Mouse (Mus musculus) thymus, postnatal 10 days (tissue): ENCODE data around the gene Hist3h2a.
A peak's percentile ranks its signal among the peaks of the same experiment; 100 is the strongest.

Experiments used
- DNase-seq, 2 experiments: peaks; one replicate each; pipeline ENCODE4 v3.0.0; 2021; ENCODE audit warnings: low spot score in 2 of 2

Hist3h2a gene

DNA sequence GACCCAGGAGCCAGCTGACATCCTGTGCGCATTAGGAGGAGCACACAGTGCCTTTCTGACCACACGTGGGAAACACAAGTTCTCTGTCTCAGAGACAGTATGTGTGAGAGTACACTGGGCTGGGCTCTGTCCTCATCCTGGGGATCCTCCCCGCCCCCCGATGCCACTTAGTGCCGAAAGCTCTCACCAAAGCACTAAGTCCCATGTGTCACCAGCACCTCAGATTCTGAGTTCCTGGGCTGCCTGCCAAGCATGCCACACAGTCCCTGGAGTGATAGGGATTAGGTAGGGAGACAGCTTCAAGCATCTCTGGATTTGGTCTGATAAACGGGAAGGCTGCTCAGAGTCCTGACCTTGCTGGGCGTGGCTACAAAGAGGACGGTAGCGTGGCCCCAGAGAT lies 36.3 kb downstream of the Hist3h2a start:
- no peak for DNase-seq

DNA sequence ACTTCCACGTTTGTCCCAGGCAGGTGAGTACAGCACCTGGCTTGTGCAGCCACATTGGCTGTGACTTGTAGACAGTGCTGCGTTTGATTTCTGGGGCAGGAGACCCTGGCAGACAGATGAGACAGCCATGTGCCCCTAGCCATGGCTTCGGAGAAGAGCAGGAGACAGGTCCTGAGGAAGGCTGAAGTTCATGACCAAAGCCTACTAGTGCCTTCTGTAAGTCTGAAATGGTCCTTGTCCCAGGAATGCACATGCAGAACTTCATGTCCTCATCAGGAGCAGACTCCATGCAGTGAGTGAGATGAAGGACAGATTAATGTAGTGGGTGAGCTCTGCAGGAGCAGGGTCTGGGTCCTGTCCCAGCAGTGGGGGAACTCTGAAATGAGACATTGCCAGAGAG lies 37.4 kb downstream of the Hist3h2a start:
- DNase-seq: no peak

DNA sequence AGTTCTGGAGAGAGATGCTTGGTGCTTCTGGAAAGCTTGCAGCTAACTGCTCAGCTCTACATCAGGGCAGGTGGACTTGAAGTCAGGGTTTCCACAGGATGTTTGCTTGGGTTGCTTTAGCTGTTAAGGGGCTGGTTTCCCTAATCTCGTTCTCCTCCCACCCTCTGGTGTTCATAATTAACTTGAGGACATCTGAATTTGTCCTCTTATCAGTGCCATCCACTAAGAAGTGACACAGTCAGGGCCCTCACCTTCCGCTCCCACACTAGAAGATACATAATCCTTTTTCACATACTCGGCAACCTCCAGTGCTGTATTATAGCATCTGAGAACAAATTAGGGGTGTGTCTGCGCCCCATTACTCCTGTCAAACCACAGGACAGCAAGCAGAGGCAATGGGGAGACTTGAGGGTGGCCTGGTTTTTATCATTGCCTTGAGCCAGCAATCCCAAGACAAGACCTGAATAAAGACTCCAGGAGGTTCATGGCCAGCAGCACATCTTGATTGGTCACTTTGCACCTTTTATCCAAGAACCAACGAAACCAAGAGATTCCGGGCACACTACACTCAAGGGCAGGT lies 38.7 kb downstream of the Hist3h2a start:
- DNase-seq: no peak

DNA sequence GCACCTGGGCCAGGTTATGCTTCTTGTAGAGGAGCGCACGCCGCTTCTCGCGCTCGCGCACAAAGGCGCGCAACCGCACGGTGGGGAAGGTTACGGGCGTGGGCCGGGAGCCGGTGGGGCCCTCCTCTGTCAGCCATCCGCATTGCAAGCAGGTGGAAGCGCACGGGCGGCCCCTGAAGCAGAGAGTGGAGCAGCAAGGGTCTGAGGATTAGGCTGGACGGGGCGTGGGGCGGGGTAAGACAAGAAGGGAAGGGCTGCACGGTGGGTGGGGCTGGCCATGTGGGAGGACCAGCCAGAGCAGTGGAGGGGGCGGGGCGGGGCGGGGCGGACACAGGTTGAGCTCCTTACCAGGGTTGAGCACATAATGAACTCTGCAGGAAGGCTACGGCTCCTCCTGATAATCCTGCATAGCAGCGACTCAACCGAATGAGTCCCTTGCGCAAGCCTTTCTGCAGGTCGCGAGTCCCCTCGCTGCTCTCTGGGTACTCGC lies 39.9 kb downstream of the Hist3h2a start:
- DNase-seq: peak; percentile 49 to 64

DNA sequence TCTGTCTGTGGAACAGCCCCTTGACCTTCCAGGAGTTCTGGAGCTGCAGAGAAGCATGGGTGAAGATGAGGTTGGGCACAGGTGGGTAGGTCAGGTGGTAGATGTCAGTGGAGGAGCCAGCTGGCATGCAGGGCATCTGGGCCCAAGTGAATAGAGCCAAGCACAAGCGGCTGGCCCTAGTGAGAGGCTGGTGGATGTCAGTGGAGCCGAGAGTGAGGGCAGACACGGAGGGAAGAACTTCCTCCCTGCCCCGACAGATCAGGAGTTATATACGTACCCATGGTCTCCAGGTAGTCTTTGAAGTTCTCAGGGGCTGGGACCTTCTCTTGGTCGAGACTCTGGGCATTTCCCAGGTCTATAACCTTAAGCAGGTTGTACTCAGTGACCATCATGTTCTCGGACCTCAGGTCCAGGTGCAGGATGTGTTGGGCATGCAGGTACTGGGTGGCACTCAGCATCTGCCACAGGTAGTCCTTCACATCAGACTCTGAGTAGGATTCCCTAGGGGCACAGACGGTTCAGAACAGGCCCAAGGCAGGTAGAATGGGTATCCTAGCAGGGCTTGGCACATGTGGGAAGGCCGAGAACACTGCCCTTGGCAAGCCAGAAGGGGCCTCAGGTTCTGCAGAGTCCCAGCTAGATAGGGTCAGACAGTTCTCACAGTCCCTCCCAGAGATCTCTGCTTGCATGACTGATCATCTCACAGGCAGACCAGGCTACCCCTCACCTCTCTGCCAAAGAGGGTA lies 40.7 kb downstream of the Hist3h2a start:
- DNase-seq: no peak

DNA sequence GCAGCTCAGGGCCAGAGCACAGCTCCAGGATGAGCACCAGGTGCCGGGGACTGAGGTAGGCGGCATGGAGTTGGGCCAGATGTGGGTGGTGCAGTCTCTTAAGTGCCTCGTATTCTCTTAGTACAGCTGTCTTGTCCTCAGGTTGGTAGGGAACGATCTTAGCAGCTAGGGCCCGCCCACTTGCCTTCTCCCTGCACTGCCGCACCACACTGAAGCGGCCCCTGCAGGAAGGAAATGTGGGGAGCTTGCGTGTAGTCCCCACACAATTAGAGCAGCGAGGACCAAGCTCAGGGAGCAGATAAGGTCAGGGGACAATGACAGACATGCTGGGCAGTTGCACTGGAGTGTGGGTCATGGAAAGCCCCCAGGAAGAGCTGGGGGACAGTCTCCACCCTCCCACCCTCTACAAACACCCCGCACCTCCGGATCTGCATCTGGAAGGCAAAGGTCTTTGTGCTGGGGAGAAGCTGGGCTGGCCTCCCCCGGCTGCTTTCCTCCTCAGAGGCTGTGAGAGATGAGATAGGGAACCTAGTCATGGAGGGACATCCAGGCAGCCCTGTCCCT lies 41.4 kb downstream of the Hist3h2a start:
- peak; percentile 67 to 73 for DNase-seq

DNA sequence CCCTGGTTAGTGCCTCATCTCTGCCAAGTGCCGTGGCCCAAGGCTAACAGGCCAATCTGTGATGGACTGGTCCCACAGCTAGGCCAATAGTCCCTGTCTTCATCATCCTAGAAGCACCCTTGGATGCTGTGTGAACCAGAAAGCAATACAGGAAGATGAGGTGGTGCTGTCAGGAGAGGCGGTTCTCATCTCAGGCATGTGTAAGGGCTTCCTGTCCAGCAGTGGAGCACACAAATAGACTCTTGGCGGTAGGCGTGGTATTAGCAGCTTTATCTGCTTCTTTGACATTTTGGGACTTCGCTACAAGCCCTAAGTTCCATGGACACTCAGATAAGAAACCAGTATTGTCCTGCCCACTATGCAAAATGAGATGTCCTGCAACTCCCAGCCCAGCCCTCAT lies 43.1 kb downstream of the Hist3h2a start:
- no peak for DNase-seq

DNA sequence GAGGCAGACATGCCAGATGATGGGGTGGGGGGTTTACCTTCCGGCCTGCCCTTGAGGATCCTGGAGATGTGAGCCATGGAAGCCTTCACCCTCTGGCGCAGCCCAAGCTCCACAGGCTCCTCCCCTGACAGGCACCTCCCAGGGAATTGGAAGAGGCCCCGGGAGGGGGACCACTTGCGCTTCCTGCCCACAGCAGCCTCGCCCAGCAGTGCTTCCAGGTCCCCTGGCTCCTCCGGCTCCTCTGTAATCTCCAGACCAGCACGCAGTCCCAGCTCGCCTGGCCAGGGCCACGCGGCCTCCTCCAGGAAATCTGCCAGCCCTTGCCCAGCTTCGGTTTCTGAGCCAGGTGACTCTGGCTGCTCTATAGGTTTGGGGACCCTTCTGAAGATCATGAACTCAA lies 44.7 kb downstream of the Hist3h2a start:
- DNase-seq: no peak

DNA sequence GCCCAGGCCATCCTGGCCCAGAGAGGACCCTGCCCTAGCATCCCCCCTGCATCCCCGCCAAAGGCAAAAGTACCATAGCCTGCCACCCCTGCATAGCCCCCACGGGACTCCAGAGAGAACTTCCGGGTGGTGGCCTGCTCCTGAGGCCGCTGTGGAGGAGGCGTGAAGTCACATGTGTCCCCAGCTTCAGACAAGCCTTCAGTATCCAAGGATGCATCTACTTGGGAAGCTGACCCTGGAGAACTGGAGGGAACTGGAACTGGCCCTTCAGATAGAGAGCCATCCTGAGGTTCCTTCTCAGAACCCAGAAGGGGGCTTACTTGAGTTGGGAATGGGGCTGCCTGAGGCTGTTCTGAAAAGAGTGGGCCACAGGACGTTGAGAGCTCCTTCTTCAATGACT lies 45.3 kb downstream of the Hist3h2a start:
- DNase-seq: no peak

DNA sequence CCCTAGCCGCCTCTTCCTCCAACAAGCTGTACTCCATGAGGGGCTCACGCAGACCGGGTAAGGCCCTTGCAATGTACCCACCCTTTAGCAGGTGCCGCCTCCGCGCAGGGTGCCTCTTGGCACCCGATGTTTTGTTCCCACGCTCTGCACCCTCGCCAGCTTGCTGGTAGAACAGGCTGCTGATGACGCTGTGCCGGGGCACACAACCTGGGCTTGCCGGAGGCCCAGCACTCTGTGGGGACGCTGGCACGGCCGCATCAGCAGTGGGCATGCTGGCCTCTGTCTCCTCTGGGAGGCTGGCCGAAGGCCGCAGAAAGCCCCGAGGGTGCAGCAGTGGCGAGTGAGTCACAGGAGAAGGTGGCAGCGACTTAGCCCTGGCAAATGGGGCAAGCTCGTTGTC lies 46.1 kb downstream of the Hist3h2a start:
- DNase-seq: no peak

DNA sequence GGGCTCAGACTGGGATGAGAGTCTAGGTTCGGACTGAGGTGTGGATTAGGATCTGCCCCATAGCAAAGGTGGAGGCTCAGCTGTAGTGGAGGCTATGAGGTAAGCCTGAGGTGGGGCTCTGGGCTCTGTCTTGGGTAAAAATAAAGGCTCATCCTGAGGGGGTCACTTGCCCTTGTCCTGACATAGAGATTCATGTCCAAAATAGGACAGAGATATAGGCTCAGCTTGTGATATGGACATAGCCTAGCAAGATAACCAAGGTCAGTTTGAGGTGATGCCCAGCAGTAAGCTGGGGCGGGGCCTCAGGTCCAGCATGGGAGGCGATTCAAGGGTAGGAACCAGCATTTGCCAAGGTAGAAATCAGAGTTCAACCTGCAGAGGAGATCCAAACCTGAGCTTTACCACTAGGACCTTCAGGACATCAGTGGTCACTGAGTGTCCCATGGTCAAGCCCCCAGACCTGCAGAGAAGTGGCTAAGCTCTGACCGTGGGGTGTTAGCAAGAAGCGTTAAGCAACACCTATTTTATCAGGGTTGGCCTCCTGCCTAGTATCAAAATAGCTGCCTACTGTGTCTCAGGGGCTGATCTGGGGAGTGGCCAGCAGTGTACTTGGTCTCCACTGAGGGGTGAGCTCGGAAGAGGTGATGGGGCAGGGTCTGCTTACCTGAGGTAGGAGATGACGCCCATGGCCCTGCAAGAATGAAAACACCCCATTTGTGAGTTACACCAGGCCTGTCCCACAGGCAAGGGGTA lies 48.0 kb downstream of the Hist3h2a start:
- no peak for DNase-seq
